Mouse (Mus musculus) G1E (cell line): ENCODE results near the gene Naif1. TPM values are rescaled to one million over a fixed set of nuclear protein-coding genes. Genes with fewer than 3 reads are reported as not detected.
"Not testable (repeated sequence)": the region's sequence is repeated elsewhere in the genome, so short reads cannot be mapped to it uniquely, and the experiment has no call there.

Source experiments
- ATAC-seq: 2 replicates; pipeline ENCODE4 v1.8.0; 2016; ENCODE audit warnings: mild to moderate bottlenecking; ENCODE audit not compliant: insufficient number of reproducible peaks, poor library complexity, low FRiP score, severe bottlenecking; ENCODE audit errors: extremely low read depth
- DNase-seq: peaks from one replicate; pipeline ENCODE4 v3.0.0; 2012; ENCODE audit warnings: low spot score
- H3K27me3 ChIP-seq: 2 replicates; pipeline ENCODE4 v1.6.1; 2012; ENCODE audit warnings: mild to moderate bottlenecking, low read length, inconsistent platforms; ENCODE audit not compliant: insufficient read depth
- H3K36me3 ChIP-seq: replicated peaks from 2 replicates; pipeline ENCODE3; 2012; ENCODE audit warnings: mild to moderate bottlenecking, inconsistent platforms
- H3K4me1 ChIP-seq: 2 replicates; pipeline ENCODE4 v1.6.1; 2012; ENCODE audit warnings: low read depth, low read length, inconsistent platforms, mixed read lengths; ENCODE audit not compliant: insufficient read depth
- H3K4me3 ChIP-seq: 2 replicates; pipeline ENCODE4 v1.5.1; 2012; ENCODE audit warnings: low read depth, mild to moderate bottlenecking, inconsistent platforms, low read length, moderate library complexity, mixed read lengths
- H3K9me3 ChIP-seq: replicated peaks from 2 replicates; pipeline ENCODE4 v1.6.1; 2012; ENCODE audit warnings: inconsistent platforms
- CTCF ChIP-seq: IDR thresholded peaks from 2 replicates; pipeline ENCODE4 v1.5.1; 2012; ENCODE audit warnings: low read depth, low read length, inconsistent platforms, mixed read lengths
- GATA1 ChIP-seq: IDR thresholded peaks from 2 replicates; pipeline ENCODE4 v1.6.1; 2012; ENCODE audit warnings: borderline replicate concordance, low read length, inconsistent platforms, mixed read lengths
- GATA2 ChIP-seq: IDR thresholded peaks from 2 replicates; pipeline ENCODE4 v1.6.1; 2012; ENCODE audit warnings: low read depth, low read length, inconsistent platforms, borderline replicate concordance
- POLR2AphosphoS5 ChIP-seq: IDR thresholded peaks from 2 replicates; pipeline ENCODE4 v1.6.1; 2012; ENCODE audit warnings: low read depth, low read length, inconsistent platforms; ENCODE audit not compliant: insufficient replicate concordance
- TAL1 ChIP-seq: conservative IDR thresholded peaks from 2 replicates; pipeline ENCODE4 v1.6.1; 2012; ENCODE audit warnings: low read depth, low read length, inconsistent platforms, mixed read lengths
- polyA plus RNA-seq: library from polyadenylated mRNA; stranded (reverse); fragments of >175 nt; gene quantifications from 2 replicates; pipeline ENCODE4 v1.2.3, GENCODE M21; 2012
- total RNA-seq, 2 experiments: library from RNA; stranded (forward) in 1 of 2; stranded (reverse) in 1 of 2; fragments of 200-1000 nt in 1 of 2; fragments of >200 nt in 1 of 2; fragmentation: Nextera tagmentation in 1 of 2; gene quantifications; 2 replicates each; pipeline ENCODE4 v1.2.3; 2014 to 2017

The Naif1 gene
- total and polyA plus RNA-seq, 3 experiments = 3.9 to 6.9 (median 4.0) TPM

DNA sequence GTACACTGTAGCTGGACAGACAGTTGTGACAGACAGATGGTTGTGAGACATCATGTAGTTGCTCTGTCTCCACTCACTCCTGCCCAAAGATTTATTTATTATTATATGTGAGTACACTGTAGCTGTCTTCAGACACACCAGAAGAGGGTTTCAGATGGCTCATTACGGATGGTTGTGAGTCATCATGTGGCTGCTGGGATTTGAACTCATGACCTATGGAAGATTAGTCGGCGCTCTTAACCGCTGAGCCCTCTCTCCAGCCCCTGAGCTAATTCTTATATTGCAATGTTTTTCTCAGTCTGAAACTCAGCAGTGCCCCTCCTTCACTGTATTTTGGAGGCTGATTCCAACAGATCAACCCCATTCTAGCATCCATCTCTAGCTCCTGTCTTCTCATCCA is 35.5 kb downstream of the Naif1 start:
- no peak for DNase-seq
- H3K9me3 ChIP-seq = no peaks in the 10 kb centered on the region
- TF ChIP-seq CTCF = no peak
- TF ChIP-seq POLR2AphosphoS5 = no peak
- TF ChIP-seq TAL1 = no peak
- no peak for TF ChIP-seq GATA2
- TF ChIP-seq GATA1 = no peak
- peaks cover 4% of the 10 kb centered on the region; the same call in 1 of the 2 replicates for H3K27me3 ChIP-seq
- H3K4me1 ChIP-seq = peaks cover 25% of the 10 kb centered on the region
- peaks cover 49% of the 10 kb centered on the region for H3K36me3 ChIP-seq
- no peak for ATAC-seq
- no peak overlapping the region for H3K4me3 ChIP-seq

- TF ChIP-seq GATA2 = no peak
- no peak for TF ChIP-seq CTCF
- TF ChIP-seq POLR2AphosphoS5 = no peak
- TF ChIP-seq TAL1 = no peak
- no peak for TF ChIP-seq GATA1
- no peak for ATAC-seq
- H3K9me3 ChIP-seq = no peaks in the 10 kb centered on the region
Observed at GRCm38 (mm10) chr2:32486155-32486554, 35.9 kb downstream of the Naif1 start.

DNA sequence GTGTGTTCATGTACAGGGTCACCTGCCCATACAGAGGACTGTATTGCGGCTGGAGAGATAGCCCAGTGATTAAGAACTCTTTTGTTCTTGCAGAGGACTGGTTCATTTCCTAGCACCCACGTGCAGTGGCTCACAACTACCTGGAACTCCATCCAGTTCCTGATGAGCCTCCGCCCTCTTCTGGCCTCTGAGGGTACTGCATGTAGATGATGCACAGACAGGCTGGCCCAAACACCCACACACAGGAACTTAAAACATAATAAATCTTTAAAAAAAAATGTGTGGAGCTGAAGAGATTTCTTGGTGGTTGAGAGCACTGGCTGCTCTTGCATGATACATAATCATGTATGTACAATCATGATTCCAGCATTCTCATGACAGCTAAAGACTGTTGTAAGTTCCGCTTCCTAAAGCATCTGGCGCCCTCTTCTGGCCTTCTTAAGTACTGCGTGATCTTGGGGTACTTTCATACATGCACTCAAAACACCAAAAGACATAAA is 36.9 kb downstream of the Naif1 start:
- Histone ChIP-seq H3K4me1 (peaks cover 35% of the 10 kb centered on the region), H3K9me3 (no peaks in the 10 kb centered on the region), H3K4me3 (no peak overlapping the region), H3K36me3 (peaks cover 53% of the 10 kb centered on the region), H3K27me3 (peaks cover 3% of the 10 kb centered on the region; the same call in 1 of the 2 replicates)
- no peak for ATAC-seq
- peak; percentile 38 for DNase-seq
- TF ChIP-seq GATA2 (no peak), CTCF (peak; percentile 85)

More at GRCm38 (mm10) chr2:32486155-32486554, 35.9 kb downstream of the Naif1 start:
- H3K4me3 ChIP-seq = no peak overlapping the region
- DNase-seq = no peak
- peaks cover 28% of the 10 kb centered on the region for H3K4me1 ChIP-seq
- peaks cover 49% of the 10 kb centered on the region for H3K36me3 ChIP-seq
- H3K27me3 ChIP-seq = peaks cover 4% of the 10 kb centered on the region; the same call in 1 of the 2 replicates

DNA sequence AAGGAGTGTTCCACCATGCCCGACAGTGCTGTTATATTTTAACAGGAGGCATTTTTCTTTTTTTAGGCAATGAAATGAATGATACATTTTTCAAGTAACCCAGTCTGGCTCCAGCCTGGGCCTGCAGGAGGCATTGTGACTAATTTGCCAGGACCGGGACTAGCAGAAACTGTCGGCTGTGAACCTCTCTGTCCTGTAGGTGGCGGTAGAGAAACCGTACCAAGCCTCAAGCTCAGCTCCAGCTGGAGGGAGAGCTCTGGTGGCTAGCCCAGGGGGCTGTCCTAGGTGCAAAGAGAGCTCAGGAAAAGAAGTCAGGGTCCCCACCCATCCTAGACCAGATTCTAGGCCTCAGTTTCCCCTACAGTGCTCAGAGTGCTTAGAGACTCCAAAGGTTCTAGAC is 38.4 kb downstream of the Naif1 start:
- Histone ChIP-seq H3K4me3 (no peak overlapping the region), H3K4me1 (peaks cover 51% of the 10 kb centered on the region), H3K9me3 (no peaks in the 10 kb centered on the region), H3K36me3 (peaks cover 49% of the 10 kb centered on the region), H3K27me3 (no peaks in the 10 kb centered on the region; the same call in 1 of the 2 replicates)
- DNase-seq (peak; percentile 73), ATAC-seq (no peak)
- TF ChIP-seq CTCF (peak; percentile 77), GATA2 (no peak)

- H3K4me1 ChIP-seq = peaks cover 71% of the 10 kb centered on the region
- H3K9me3 ChIP-seq, ATAC-seq, H3K4me3 ChIP-seq, H3K27me3 ChIP-seq, DNase-seq: not testable (repeated sequence)
- peaks cover 31% of the 10 kb centered on the region for H3K36me3 ChIP-seq
Observed at GRCm38 (mm10) chr2:32490730-32491129, 40.5 kb downstream of the Naif1 start.

DNA sequence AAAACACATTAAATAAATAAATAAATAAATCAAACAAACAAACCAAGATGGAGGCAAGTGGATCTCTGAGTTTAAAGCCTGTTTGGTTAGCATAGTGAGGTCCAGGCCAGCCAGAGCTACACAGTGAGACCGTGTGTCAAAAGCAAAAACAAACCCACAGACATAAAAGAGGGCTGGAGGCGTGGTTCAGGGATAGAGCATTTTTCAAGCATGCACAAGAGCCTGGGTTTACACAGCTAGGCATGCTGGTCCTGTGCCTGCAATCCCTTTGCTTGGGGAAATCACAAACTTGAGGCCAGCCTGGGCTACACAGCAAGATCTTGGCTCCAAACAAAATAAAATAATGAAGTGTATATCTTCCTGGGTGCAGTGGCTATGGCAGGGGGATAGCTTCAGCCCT is 42.4 kb downstream of the Naif1 start:
- Histone ChIP-seq H3K4me1 (peaks cover 76% of the 10 kb centered on the region), H3K4me3 (no peak overlapping the region), H3K9me3 (peaks cover under 1% of the 10 kb centered on the region; the same call in 1 of the 2 replicates), H3K27me3 (no peaks in the 10 kb centered on the region), H3K36me3 (peaks cover 18% of the 10 kb centered on the region)
- no peak for TF ChIP-seq POLR2AphosphoS5
- TF ChIP-seq GATA2 = no peak
- TF ChIP-seq GATA1 = no peak
- no peak for TF ChIP-seq CTCF
- TF ChIP-seq TAL1 = no peak
- ATAC-seq = no peak
- no peak for DNase-seq

GRCm38 (mm10) chr2:32493301-32493701 is 43.0 kb downstream of the Naif1 start:
- H3K36me3 ChIP-seq = peaks cover 17% of the 10 kb centered on the region
- peaks cover 76% of the 10 kb centered on the region for H3K4me1 ChIP-seq
- TF ChIP-seq TAL1 (no peak), POLR2AphosphoS5 (no peak), GATA1 (no peak), GATA2 (no peak), CTCF (no peak)
- ATAC-seq (no peak), DNase-seq (peak; percentile 57)
- H3K27me3 ChIP-seq = no peaks in the 10 kb centered on the region
- peaks cover 4% of the 10 kb centered on the region for H3K9me3 ChIP-seq
- H3K4me3 ChIP-seq = peak overlapping the region; percentile 68
